Mouse (Mus musculus) hindbrain, postnatal 0 days (tissue): ENCODE results near the gene Tssk4. TPM values are rescaled to one million over a fixed set of nuclear protein-coding genes. Genes with fewer than 3 reads are reported as not detected.

Source experiments
- ATAC-seq: fragments of 200-750 bp; cut with Nextera tagmentation; 2 replicates; pipeline ENCODE4 v1.8.0; 2017; ENCODE audit warnings: mild to moderate bottlenecking, moderate TSS enrichment, moderate library complexity
- DNase-seq: peaks from one replicate; pipeline ENCODE4 v3.0.0-alpha.2; 2015; ENCODE audit warnings: low spot score
- H3K27ac ChIP-seq: fragments of 300-500 bp; sonication (generic); 2 replicates; pipeline ENCODE4 v1.5.1; 2014; ENCODE audit warnings: mild to moderate bottlenecking
- H3K27me3 ChIP-seq: fragments of 300-500 bp; sonication (generic); 2 replicates; pipeline ENCODE4 v1.6.1; 2014; ENCODE audit warnings: low read length, mixed read lengths; ENCODE audit not compliant: insufficient read depth
- H3K36me3 ChIP-seq: fragments of 300-500 bp; sonication (generic); 2 replicates; pipeline ENCODE4 v1.6.1; 2014; ENCODE audit warnings: low read length, mixed read lengths; ENCODE audit not compliant: insufficient read depth
- H3K4me1 ChIP-seq: fragments of 300-500 bp; sonication (generic); 2 replicates; pipeline ENCODE4 v1.6.1; 2014; ENCODE audit warnings: antibody characterized with exemption, low read length, mixed read lengths; ENCODE audit not compliant: insufficient read depth
- H3K4me2 ChIP-seq: fragments of 300-500 bp; sonication (generic); 2 replicates; pipeline ENCODE4 v1.6.1; 2014; ENCODE audit warnings: low read depth, mild to moderate bottlenecking, low read length, moderate library complexity, mixed read lengths
- H3K4me3 ChIP-seq: fragments of 300-500 bp; sonication (generic); 2 replicates; pipeline ENCODE4 v1.5.1; 2014; ENCODE audit warnings: low read length
- H3K9ac ChIP-seq: fragments of 300-500 bp; sonication (generic); replicated peaks from 2 replicates; pipeline ENCODE4 v1.6.1; 2014; ENCODE audit warnings: mild to moderate bottlenecking, low read length, moderate library complexity, mixed read lengths
- H3K9me3 ChIP-seq: fragments of 300-500 bp; sonication (generic); 2 replicates; pipeline ENCODE4 v1.6.1; 2016; ENCODE audit warnings: low read length, mixed read lengths
- CTCF ChIP-seq: IDR thresholded peaks from 2 replicates; pipeline ENCODE4 v1.5.1; 2016; ENCODE audit warnings: antibody characterized with exemption, control low read depth, low read depth
- WGBS: fragments of 180-500 bp; shearing (Covaris S2); extraction: QIAGEN DNeasy Blood & Tissue Kit; methylation state at CpG from one replicate; pipeline ENCODE4 v1.1.7; 2014; 5-methylcytosine and 5-hydroxymethylcytosine counted together
- polyA plus RNA-seq: library from polyadenylated mRNA; unstranded; fragments of >200 nt; fragmentation: Nextera tagmentation; extraction: Ambion mirVana; gene quantifications from 2 replicates; pipeline ENCODE4 v1.2.1, GENCODE M21; 2015
- total RNA-seq: library from RNA; depleted of rRNA; stranded (reverse); fragments of >200 nt; gene quantifications from 2 replicates; pipeline ENCODE4 v1.2.3, GENCODE M21; 2014

The Tssk4 gene
- total and polyA plus RNA-seq, 2 experiments from 2014 or later = 0.24 to 1.3 TPM

GRCm38 (mm10) chr14:55628077-55628827 lies 21.7 kb upstream of the Tssk4 start:
- no peak overlapping the region for H3K4me3 ChIP-seq
- 88% methylated on average over 27 of the region's 27 CpGs for WGBS

GRCm38 (mm10) chr14:55629312-55629711 lies 20.7 kb upstream of the Tssk4 start:
- DNase-seq (peak; percentile 9), ATAC-seq (no peak)
- Histone ChIP-seq H3K4me1 (no peaks in the 10 kb centered on the region), H3K4me2 (no peak overlapping the region), H3K4me3 (no peak overlapping the region), H3K9ac (no peak overlapping the region), H3K9me3 (no peaks in the 10 kb centered on the region), H3K27ac (no peak overlapping the region), H3K27me3 (no peaks in the 10 kb centered on the region), H3K36me3 (peaks cover 85% of the 10 kb centered on the region)
- WGBS = 56% methylated on average over 5 of the region's 5 CpGs
- TF ChIP-seq CTCF = peak; percentile 68

More at GRCm38 (mm10) chr14:55628077-55628827, 21.7 kb upstream of the Tssk4 start:
- Histone ChIP-seq H3K9ac (no peak overlapping the region), H3K4me2 (no peak overlapping the region), H3K27ac (no peak overlapping the region), H3K9me3 (no peaks in the 10 kb centered on the region), H3K27me3 (no peaks in the 10 kb centered on the region), H3K4me1 (no peaks in the 10 kb centered on the region), H3K36me3 (peaks cover 84% of the 10 kb centered on the region)
- no peak for DNase-seq
- no peak for ATAC-seq
- TF ChIP-seq CTCF = no peak

GRCm38 (mm10) chr14:55634874-55635522 lies 15.0 kb upstream of the Tssk4 start:
- H3K27ac ChIP-seq = peak overlapping the region; percentile 69
- H3K36me3 ChIP-seq = peaks cover 57% of the 10 kb centered on the region
- no peak for DNase-seq

GRCm38 (mm10) chr14:55635523-55636007 lies 14.4 kb upstream of the Tssk4 start, which contains the start of gene Ipo4:
Gene Ipo4 (minus strand): TSS chr14:55635957.
- ATAC-seq (peak; percentile 92), DNase-seq (peak; percentile 95)
- no peaks in the 10 kb centered on the region for H3K9me3 ChIP-seq
- TF ChIP-seq CTCF = no peak
- H3K27ac ChIP-seq = peak within 1 kb of the TSS; percentile 69
- H3K4me2 ChIP-seq = peak within 1 kb of the TSS; percentile 90
- H3K9ac ChIP-seq = peak within 1 kb of the TSS; percentile 62
- no peaks in the 10 kb centered on the region; the same call in 1 of the 2 replicates for H3K4me1 ChIP-seq
- H3K27me3 ChIP-seq = no peaks in the 10 kb centered on the region
- peaks cover 57% of the 10 kb centered on the region for H3K36me3 ChIP-seq
- H3K4me3 ChIP-seq = peak within 1 kb of the TSS; percentile 54
- WGBS = 1% methylated on average over 33 of the region's 33 CpGs

More at GRCm38 (mm10) chr14:55634874-55635522, 15.0 kb upstream of the Tssk4 start:
- 2% methylated on average over 23 of the region's 23 CpGs for WGBS
- Histone ChIP-seq H3K4me2 (peak overlapping the region; percentile 90), H3K9ac (peak overlapping the region; percentile 62), H3K4me3 (peak overlapping the region; percentile 54), H3K4me1 (no peaks in the 10 kb centered on the region; the same call in 1 of the 2 replicates), H3K27me3 (no peaks in the 10 kb centered on the region), H3K9me3 (no peaks in the 10 kb centered on the region)
- TF ChIP-seq CTCF = no peak
- no peak for ATAC-seq

GRCm38 (mm10) chr14:55637795-55638194 lies 12.2 kb upstream of the Tssk4 start, which contains the start of gene Gm49378:
Gene Gm49378 (minus strand): TSS chr14:55637895.
- Histone ChIP-seq H3K4me2 (no peak within 1 kb of the TSS), H3K27ac (no peak within 1 kb of the TSS), H3K9me3 (no peaks in the 10 kb centered on the region), H3K4me1 (peaks cover 5% of the 10 kb centered on the region), H3K4me3 (no peak within 1 kb of the TSS), H3K27me3 (no peaks in the 10 kb centered on the region), H3K9ac (no peak within 1 kb of the TSS), H3K36me3 (peaks cover 35% of the 10 kb centered on the region; the same call in 1 of the 2 replicates)
- 92% methylated on average over 9 of the region's 9 CpGs for WGBS
- ATAC-seq = no peak
- TF ChIP-seq CTCF = no peak
- no peak for DNase-seq

GRCm38 (mm10) chr14:55640816-55641215 lies 9.2 kb upstream of the Tssk4 start:
- H3K4me2 ChIP-seq = no peak overlapping the region
- no peak for TF ChIP-seq CTCF
- 95% methylated on average over 14 of the region's 14 CpGs for WGBS
- H3K36me3 ChIP-seq = peaks cover 30% of the 10 kb centered on the region; the same call in 1 of the 2 replicates
- ATAC-seq = no peak
- H3K9ac ChIP-seq = no peak overlapping the region
- H3K27ac ChIP-seq = no peak overlapping the region
- H3K9me3 ChIP-seq = no peaks in the 10 kb centered on the region
- H3K4me3 ChIP-seq = no peak overlapping the region
- DNase-seq = no peak
- H3K27me3 ChIP-seq = no peaks in the 10 kb centered on the region
- H3K4me1 ChIP-seq = peaks cover 12% of the 10 kb centered on the region; the same call in 1 of the 2 replicates
